In the genomic region with DNA sequence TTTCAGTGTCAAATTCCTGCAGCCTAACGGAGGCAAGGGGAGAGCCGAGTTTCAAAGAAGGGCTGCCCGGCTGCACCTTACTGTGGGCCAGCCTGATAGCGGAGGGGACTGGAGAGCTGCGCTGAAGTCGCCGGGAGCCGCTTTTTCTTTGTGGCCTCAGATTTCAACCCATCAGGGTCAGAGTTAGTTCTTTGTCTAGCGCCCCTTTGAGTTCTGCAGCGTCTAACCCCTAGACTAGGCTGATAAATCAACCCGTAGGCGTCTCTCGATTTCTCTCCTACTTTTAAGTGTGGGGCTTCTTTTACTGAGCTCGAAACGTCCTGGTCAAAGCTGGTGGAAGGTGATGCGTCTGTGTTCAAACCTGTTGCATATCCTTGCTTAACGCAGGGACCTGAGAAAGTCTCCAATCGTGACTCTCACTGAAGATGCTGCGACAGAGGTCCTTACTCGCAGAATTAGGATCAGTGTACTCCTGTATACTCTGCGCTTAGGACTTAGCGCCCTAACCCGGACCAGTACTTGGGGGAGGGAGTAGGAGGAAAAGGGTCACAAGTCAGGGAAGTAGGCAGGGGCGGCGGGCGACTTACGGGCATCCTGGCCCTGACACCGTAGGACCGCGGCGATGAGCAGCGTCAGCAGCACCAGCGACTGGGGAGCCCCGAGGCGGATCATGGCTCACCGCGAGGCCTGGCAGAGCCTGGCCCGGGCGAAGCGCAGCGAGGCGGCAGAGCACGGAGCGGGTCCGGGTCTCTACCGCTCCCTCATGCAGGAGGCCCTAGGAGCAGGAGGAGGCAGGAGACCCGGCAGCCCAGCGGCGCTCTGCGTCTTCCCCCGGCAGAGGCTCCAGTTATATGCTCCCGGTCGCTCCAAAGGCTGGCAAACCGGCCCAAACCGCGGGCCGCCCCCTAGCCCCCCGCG, we compare ENCODE assay signal across 8 mouse cellular contexts. TPM values are rescaled to one million over a fixed set of nuclear protein-coding genes. Genes with fewer than 3 reads are reported as not detected.
DNase-seq lines count a peak whose midpoint lies in the region; ATAC-seq and TF ChIP-seq lines count a peak whose summit lies in the region.

A gene (minus strand): TSS at position 874 of the 918 bp plus-strand sequence.

- peak within 1 kb of the TSS; percentile 57 for H3K4me3 ChIP-seq in heart, embryonic 13.5 days
- H3K4me3 ChIP-seq in forebrain, postnatal 0 days (ENCODE audit: low read depth, low read length) = peak within 1 kb of the TSS; percentile 37

- H3K9ac ChIP-seq in heart, embryonic 13.5 days = peak within 1 kb of the TSS; percentile 81
- peak within 1 kb of the TSS; percentile 48 for H3K9ac ChIP-seq in forebrain, postnatal 0 days

- H3K9me3 ChIP-seq in heart, embryonic 13.5 days = no peaks in the 10 kb centered on the region
- no peaks in the 10 kb centered on the region for H3K9me3 ChIP-seq in forebrain, postnatal 0 days (ENCODE audit: low read length)

- H3K27ac ChIP-seq in heart, embryonic 13.5 days (replicated peaks) = peak within 1 kb of the TSS; percentile 24; the same call in 1 of the 2 replicates
- H3K27ac ChIP-seq in forebrain, postnatal 0 days (ENCODE audit: low read depth, low read length) = no peak within 1 kb of the TSS

- ATAC-seq in heart, embryonic 13.5 days (ENCODE audit: extremely low read depth, insufficient number of reproducible peaks, low FRiP score, low TSS enrichment) = no peak
- peak; percentile 68; the same call in 1 of the 2 replicates for ATAC-seq in forebrain, postnatal 0 days
- no peak for ATAC-seq in megakaryocyte-erythroid progenitor cell, adult 5-6 weeks (replicated peaks; ENCODE audit: low FRiP score, low TSS enrichment, poor library complexity, severe bottlenecking)

- peaks cover 84% of the 10 kb centered on the region for H3K27me3 ChIP-seq in heart, embryonic 13.5 days (replicated peaks)
- H3K27me3 ChIP-seq in forebrain, postnatal 0 days (ENCODE audit: insufficient read depth, low read length) = peaks cover 35% of the 10 kb centered on the region

- TF ChIP-seq CTCF in forebrain, postnatal 0 days (IDR thresholded peaks at IDR 0.05; ENCODE audit: low read depth) = no peak

- H3K4me1 ChIP-seq in heart, embryonic 13.5 days = peaks cover 67% of the 10 kb centered on the region
- peaks cover 29% of the 10 kb centered on the region for H3K4me1 ChIP-seq in forebrain, postnatal 0 days (ENCODE audit: insufficient read depth)

- peak within 1 kb of the TSS; percentile 91 for H3K4me2 ChIP-seq in heart, embryonic 13.5 days
- peak within 1 kb of the TSS; percentile 85 for H3K4me2 ChIP-seq in forebrain, postnatal 0 days (ENCODE audit: low read depth)

- H3K36me3 ChIP-seq in heart, embryonic 13.5 days = no peaks in the 10 kb centered on the region
- H3K36me3 ChIP-seq in forebrain, postnatal 0 days (ENCODE audit: insufficient read depth) = no peaks in the 10 kb centered on the region

- DNase-seq in heart, postnatal 25 days (ENCODE audit: low spot score) = no peak
- DNase-seq in adrenal gland, postnatal 25 days = peak; percentile 31
- peak; percentile 47 for DNase-seq in forebrain, postnatal 0 days
- peak; percentile 82 for DNase-seq in mesoderm, embryonic 11.5 days (ENCODE audit: low read depth, low spot score)
- DNase-seq in left cerebral cortex, adult 11 months (ENCODE audit: low spot score) = no peak
- DNase-seq in thymus, postnatal 0 days (ENCODE audit: low spot score) = no peak

- intact Hi-C loops in heart, postnatal 25 days (cut with DNase I) = no loop called here

- under 1% methylated on average over 59 of the region's 59 CpGs for WGBS in heart, embryonic 13.5 days
- WGBS in forebrain, postnatal 0 days = 2% methylated on average over 59 of the region's 59 CpGs

RNA-seq across cellular contexts. Expression of the gene that starts here (rescaled TPM):
- 26.1 and 27.8 TPM in 2 replicates for polyA plus RNA-seq in heart, embryonic 13.5 days (2015; fragmentation: Nextera tagmentation; extraction: Ambion mirVana)
- total RNA-seq in heart, postnatal 25 days (2021) = under 1 TPM; 0.36 to 0.52 TPM
- not detected in 2 replicates for total RNA-seq in adrenal gland, postnatal 25 days (2021)
- total RNA-seq in forebrain, postnatal 0 days (2014; rRNA removed) = 7.6 and 28.3 TPM in 2 replicates
- polyA plus RNA-seq in forebrain, postnatal 0 days (2015; fragmentation: Nextera tagmentation; extraction: Ambion mirVana) = 2.5 and 4.9 TPM in 2 replicates
- total RNA-seq in megakaryocyte-erythroid progenitor cell, adult 5-6 weeks (2014; fragmentation: Nextera tagmentation) = not detected in 2 replicates
- not detected in 2 replicates for total RNA-seq in megakaryocyte-erythroid progenitor cell, adult 5-6 weeks (2017)
- polyA plus RNA-seq in thymus, postnatal 0 days (2015; fragmentation: Nextera tagmentation; extraction: Ambion mirVana) = 0.28 and 0.36 TPM in 2 replicates

Comparison
In these comparisons a context has a peak if more than half of its experiments do, and no peak if none do; other contexts are left out.
1. Peak in DNase-seq in adrenal gland, postnatal 25 days; RNA of the gene not detected or under 1 TPM.
2. DNase-seq: peak in forebrain, postnatal 0 days (single experiment) and mesoderm, embryonic 11.5 days (single experiment); none in heart, postnatal 25 days (single experiment), left cerebral cortex, adult 11 months (single experiment) and thymus, postnatal 0 days (single experiment).